Mouse (Mus musculus): Measurements from ENCODE around the gene Zfp512b.

GRCm38 (mm10) chr2:181570921-181571595 is 21.5 kb downstream of the Zfp512b start:
- TF ChIP-seq CTCF (IDR thresholded peaks at IDR 0.05; ENCODE audit: low read depth), result 0 out of 2 replicates have a peak, but pooled peaks have one; percentile 7
- TF ChIP-seq EP300 (IDR thresholded peaks at IDR 0.05; ENCODE audit: low read depth), result no peak

Measured in liver, postnatal 0 days (tissue).